Mouse (Mus musculus): ENCODE data around the gene Zbtb20.

Gene Zbtb20

DNA sequence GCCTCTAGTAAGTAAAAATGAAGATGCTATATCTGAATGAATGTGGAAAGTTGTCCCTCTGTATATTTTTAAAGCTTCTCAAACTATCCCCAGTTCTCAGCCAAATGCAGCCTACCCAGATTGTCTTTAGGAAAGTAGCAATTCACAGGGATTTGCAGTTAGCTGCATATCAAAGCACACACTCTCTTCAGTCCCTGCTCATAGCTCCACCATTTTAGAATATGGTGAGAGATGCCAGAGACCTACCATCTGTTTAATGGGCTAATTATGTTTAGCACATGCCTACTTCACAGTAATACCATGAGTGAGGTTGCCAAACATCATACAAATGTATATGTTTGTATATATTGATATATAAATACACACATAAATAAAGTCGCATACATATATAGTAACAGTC, 676.8 kb downstream of the Zbtb20 start:
- DNase-seq (ENCODE audit: low read depth, low spot score), result no peak

DNA sequence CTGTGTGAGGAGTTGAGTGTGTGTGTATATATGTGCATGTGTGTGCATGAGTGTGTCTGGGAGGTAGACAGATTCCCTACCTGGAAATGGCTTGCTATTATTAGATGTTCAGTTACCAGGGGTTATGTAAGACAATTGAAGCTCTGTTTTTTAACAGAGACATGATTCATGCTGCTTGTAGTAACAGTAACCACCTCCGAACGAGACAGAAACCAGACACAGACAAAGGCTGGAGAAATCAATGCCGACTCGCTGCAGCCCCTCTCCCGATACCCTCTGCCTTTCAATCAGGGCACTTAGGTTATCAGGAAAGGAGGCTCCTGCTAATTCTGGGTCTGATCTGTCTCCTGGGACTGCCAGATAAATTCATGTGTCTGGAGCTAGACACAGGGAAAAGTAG, 681.7 kb downstream of the Zbtb20 start:
- DNase-seq (ENCODE audit: low read depth, low spot score), result peak; percentile 69

DNA sequence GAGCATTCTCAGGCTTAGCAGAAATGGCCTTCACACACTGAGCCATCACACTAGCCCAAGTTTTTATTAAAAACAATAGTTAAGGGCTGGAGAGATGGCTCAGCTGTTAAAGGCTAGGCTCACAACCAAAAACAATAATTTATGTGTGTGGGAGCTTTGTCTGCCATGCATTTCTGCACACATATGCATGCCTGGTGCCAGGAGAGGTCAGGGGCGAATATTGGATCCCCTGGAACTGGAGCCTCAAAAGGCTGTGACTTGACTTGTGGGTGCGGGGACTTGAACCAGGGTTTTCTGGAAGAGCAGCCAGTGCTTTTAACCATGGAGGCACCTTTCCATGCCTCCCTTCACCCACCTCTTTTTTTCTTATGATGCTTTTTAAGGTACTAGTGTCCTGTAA, 685.6 kb downstream of the Zbtb20 start:
- DNase-seq (ENCODE audit: low read depth, low spot score), result no peak

DNA sequence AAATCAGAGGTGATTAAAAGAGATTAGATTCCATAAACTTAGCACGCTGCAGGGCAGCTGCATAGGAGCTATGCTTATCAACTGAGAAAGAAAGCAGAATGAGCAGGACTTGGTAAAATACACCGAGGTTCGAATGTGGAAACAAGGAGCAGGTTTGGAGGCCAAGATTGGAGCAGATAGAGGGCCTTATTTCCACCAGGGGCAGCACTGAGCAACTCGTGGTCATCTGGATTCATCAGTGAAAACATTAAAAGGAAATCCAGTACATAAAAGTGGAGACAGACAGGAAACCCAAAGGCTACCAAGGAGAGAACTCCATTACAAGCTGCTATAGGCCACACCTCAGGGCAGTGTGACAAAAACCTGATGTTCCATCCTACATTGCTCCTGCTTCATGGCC, 686.3 kb downstream of the Zbtb20 start:
- no peak for DNase-seq (ENCODE audit: low read depth, low spot score)

DNA sequence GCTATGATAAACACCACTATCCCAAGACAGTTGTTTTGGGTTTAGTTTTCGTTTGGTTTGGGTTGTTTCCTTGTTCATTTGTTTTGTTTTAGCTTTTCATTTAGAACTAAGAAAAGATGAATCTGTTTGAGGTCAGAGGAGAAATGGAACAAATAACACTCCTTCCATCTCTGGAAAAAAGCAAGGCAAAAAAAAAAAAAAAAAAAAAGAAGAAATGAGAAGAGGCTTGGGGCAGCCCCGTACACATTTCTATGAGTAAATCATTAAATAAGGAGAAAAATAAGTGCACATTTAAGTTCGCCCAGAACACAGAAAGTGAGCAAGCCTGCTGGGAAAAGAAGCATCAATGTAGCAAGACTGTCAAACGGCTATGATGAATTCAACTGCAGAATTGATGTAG, 690.2 kb downstream of the Zbtb20 start:
- DNase-seq (ENCODE audit: low read depth, low spot score), result no peak

DNA sequence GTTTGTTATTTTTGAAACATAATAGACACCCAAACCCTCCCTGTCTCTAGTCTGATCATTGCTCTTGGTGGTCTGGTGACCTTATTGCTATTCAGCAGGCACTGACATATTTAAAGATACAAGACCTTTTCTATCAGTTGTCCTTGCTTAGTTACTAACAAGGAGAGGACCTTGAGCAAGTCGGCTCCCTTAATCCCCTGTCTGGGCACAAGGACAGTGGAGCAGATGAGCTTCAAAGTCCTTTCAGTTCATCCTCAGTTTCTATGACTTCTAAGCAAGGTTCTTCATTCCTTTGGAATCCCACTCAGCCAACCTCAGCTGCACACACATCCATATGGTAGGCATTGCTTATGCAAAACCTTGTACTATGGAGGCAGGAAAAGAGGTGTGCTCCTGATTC, 690.8 kb downstream of the Zbtb20 start:
- no peak for DNase-seq (ENCODE audit: low read depth, low spot score)

DNA sequence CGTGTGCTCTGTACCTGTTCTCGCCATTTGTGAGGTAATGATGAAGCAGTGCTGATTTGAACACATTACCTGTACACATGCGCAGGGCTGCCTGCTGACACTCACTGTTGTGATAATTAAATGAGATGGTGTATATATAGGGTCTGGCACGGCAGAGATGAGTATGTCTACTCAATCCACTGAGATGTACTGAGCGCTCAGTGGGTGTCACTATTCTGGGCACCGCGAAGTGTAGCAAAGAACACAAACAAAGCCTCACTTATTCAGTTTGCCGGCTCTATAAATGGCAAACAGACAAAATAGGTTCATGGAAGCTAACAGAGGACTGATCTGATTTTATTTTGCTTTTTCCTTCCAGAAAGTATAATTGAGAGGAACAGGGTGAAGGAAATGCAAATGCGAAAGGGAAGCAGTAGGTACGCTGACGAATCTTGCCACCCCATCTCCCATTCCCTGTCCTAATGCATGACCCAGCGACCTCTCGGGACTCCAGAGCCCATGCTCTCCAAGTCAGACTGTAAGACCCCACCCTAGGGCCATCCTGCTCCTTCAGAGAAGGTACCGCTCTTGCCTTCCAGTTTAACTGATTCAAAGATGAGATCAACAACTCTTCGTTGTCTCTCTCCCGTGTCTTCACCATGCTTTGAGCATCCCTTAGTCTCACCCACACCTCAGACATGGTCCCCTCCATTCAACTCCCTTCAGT, 695.8 kb downstream of the Zbtb20 start:
- DNase-seq (ENCODE audit: low read depth, low spot score), result peak; percentile 57

DNA sequence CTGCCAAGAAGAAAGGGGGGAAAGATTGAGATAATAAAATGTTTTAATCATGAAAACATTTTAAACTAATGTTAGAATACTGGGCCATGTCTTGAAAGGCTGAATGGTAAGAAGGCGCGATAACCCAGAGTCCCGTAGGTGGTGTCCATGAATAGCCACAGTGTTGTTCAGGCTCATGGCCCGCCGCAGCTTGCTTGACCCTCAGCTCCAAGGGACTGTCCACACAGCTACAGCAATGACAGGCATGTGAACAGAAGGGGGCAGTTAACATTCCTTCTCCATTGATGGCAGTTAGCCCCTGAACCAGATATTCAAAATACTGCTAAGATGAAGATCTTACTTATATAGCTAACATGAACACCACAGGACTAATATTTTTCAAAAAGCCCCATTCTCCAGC, 696.5 kb downstream of the Zbtb20 start:
- DNase-seq (ENCODE audit: low read depth, low spot score), result no peak

DNA sequence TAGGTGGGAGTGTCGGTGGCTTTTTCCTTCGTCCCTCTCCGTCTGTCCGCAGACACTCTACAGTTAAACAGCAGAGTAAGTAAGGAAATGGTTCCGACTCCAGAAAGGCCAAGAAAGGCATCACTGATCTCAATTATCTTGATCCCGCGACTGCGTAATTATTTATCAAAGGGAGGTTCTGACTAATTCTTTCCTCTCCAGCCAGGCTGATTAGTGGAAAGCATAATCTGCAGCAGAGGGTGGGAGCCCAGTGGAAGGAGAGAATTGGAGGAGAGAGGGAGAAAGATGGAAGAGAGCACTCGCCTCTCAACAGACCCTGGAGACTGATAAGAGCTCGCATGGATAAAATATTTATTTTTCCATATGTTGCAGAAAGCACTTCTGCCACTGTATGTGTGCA, 697.1 kb downstream of the Zbtb20 start:
- peak; percentile 50 for DNase-seq (ENCODE audit: low read depth, low spot score)

DNA sequence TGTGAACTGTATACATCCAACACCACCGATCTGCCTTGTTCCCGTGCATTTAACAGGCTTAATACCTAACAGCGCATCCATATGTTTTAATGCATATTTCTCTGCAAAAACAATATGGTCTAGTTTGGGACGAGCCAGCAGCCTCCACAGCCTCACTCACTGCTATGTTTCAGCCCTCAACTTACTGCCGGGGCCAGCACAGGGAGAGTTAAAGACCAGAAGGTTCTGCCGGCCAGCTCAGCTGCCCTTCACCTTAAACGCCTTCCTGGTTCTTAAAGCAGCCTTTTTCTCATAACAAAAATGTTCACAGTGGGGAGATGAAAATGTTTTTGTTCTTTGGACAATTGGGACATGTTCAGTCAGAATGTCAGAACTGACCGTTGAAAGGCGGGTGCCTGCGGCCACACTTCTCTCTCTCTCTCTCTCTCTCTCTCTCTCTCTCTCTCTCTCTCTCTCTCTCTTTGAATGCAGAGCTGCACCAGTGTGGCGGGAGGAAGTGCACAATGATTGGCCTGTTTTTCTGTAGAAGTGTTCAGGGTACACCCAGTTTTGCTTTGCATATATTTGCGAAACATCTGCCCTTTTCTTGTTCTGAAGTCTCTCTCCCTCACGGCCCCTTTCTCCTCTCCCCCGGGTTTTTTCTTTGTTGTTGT, 697.6 kb downstream of the Zbtb20 start:
- peak; percentile 55 for DNase-seq (ENCODE audit: low read depth, low spot score)

DNA sequence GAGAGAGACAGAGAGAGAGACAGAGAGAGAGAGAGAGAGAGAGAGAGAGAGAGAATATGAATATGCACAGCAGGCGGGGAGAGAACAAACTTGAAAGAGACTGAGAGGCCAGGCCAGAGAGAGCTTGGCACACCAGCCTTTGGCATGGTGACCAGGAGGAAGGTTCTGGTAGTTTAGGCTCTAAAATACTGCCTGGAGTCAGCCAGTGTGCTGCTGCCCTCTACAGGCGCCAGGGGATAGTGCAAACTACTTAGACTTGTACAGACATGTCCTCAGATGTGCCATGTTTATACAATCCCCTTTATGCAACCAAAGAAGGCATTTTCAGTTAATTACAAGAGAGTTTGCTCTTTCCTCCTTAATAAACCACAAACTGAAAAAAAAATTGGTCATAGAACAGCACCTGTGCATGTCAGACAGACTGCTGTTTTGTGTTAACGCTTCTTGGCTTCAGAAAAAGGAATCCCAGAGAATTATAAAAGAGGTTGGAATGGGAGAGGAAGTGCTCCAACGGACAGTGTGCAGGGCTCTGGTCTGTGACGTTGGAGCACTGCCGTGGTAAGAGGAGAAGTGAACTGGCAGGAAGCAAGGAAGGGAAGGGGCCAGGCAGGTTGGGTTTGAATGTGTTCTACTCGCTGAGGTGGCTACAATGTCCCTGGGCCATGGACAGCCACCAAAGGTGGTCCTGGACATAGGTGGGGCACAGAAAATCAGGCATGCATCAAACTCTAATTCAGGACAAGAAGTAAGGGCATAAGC, 698.5 kb downstream of the Zbtb20 start:
- DNase-seq (ENCODE audit: low read depth, low spot score), result peak; percentile 97

DNA sequence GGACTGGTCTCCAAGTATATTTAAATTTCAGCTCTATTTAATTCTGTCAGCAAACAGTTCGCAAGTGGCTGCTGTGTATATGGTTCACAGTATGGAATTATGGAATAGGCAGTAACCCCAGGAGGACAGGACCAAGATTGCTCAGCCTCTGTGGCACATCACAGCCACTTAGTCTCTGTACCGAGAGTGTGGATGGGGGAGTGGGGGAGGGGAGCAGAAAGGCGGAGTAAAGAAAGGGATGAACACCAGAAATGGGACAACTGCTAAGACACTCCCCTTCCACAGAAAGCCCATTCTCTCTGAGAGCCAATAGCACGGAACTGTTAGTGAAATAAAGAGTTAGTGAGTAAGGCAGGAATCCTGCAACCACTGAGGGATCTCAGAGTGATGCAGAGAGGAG, 699.4 kb downstream of the Zbtb20 start:
- no peak for DNase-seq (ENCODE audit: low read depth, low spot score)

DNA sequence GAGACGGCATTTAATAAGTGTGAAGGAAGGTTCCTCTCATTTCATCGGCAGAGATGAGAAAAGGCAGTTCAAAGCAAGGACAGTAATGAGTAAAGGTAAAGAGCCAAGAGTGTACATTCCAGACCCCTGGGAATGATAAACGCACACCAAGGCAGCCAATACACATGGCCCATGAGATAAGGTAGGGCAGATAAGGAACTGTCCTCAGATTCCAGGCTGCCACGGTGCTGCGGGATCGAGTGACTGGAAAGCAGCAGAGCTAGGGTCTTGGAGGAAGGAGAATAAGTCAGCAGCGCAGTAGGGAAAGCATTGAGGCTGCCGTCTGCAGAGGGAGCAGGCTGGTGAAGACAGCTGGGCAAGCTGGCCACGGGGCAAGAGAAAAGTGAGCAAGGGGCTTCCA, 699.8 kb downstream of the Zbtb20 start:
- no peak for DNase-seq (ENCODE audit: low read depth, low spot score)

DNA sequence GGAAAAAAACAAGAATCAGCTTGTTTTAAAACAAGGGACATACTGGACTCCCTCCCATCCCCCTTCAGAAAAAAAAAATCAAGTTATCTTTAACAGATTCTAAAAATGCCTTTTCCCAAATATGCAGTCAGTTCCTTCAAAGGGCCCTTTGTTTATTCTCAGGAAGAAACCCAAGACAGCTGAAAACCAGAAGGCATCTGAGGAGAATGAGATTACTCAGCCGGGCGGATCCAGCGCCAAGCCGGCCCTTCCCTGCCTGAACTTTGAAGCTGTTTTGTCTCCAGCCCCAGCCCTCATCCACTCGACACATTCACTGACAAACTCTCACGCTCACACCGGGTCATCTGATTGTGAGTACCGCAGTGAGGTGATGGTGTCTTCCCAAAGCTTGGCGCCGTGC, 701.7 kb downstream of the Zbtb20 start:
- peak; percentile 77 for DNase-seq (ENCODE audit: low read depth, low spot score)

DNA sequence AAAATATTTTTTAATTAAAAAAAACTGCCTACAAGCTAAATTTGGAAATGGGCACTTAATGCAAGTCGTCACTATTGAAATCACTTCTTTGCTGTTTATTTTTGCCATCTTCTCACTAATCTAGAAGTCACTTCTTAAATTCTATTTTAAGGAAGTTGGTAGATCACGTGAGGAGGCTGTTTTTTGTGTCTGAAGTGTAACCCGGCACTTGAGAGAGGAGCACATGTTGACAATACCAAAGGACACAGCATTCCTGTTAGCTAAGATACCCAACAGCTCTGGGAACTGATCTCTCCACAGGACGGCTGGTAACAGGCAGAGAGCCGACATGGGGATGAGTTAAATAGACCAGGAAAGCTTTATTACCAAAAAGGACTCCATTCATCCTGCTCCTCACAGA, 702.7 kb downstream of the Zbtb20 start:
- no peak for DNase-seq (ENCODE audit: low read depth, low spot score)

DNA sequence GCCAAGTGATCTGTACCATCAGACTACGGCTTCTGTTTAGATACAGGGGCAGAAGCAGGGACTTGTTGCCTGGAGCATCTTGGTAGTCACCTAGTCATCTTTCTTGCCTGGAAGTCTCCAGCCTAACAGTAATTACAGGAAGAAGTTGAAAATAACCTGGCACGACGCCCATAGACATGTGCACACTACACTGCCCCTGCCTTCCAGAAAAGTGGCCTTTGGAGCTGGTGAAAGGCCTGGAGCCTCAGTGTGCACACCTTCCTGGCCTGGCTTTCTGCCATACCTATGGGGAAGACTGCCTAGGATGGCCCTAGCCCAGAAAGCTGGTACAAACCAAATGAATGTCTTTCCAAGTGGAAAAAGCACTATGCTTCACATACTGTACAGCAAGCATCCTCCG, 703.4 kb downstream of the Zbtb20 start:
- peak; percentile 89 for DNase-seq (ENCODE audit: low read depth, low spot score)

DNA sequence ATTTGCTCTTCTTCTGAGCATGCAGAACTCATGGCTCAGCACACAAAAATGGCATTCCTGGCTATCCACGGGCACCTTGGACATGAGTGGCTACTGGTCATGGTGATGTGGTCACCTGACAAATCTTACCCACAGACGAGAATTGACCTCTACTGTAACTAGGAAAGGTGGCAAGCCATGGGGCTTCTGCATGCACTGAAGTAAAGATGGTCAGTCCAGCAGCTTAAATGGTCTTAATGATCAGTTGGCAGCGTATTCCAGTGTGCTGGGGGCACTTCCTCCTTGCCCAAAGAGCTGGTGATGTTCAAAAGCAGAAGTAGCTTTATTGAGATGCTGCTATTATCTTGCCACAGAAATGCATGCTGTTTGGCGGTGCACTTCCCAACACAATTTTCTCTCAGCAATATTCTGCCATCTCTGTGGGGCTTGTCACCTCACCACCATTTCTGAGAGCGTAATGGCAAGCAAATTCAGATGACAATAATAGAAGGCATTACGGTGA, 704.7 kb downstream of the Zbtb20 start:
- DNase-seq (ENCODE audit: low read depth, low spot score), result no peak

DNA sequence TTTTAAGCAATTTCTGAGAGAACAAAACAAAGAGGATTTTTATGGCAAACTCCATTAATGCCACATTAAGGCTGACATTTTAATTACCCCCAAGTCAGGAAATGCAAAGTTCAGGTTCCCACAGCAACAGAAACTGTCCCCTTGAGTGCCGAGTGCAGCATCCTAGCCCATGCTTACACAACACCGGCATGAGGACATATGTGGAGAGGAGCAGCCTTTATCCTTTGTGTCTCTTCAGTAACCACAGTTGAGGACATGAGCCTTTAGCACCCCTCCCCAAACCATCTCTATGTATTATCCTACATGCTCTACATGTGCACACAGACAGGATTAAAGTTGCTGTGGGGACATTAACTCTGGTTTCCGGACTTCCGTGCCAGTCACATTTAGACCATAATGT, 705.9 kb downstream of the Zbtb20 start:
- DNase-seq (ENCODE audit: low read depth, low spot score), result no peak

DNA sequence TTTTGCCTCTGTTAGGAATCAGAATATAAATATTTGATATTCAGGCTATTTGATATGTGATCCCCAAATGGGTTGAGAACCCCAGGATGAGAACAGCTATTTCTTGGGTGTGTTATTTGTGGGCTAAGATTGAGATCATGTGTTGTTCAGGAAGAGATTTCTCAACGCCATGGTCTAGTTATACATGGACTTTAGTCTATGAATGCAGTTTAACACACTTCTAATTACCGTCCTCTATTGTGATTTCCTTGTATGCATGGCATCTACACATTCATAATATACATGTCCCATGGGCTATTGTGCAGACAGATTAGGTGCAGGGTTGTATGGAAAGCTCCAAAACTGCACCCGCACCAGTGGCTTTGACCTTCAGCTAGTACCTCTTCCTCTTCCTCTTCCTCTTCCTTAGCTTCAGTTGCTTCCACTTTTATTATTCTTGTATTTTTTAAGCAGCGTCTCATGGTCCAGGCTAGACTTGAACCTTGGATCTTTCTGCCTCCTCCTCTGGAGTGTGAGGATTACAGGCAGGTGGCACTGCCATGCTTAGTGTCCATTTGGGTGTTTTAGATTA, 711.3 kb downstream of the Zbtb20 start:
- no peak for DNase-seq (ENCODE audit: low read depth, low spot score)

DNA sequence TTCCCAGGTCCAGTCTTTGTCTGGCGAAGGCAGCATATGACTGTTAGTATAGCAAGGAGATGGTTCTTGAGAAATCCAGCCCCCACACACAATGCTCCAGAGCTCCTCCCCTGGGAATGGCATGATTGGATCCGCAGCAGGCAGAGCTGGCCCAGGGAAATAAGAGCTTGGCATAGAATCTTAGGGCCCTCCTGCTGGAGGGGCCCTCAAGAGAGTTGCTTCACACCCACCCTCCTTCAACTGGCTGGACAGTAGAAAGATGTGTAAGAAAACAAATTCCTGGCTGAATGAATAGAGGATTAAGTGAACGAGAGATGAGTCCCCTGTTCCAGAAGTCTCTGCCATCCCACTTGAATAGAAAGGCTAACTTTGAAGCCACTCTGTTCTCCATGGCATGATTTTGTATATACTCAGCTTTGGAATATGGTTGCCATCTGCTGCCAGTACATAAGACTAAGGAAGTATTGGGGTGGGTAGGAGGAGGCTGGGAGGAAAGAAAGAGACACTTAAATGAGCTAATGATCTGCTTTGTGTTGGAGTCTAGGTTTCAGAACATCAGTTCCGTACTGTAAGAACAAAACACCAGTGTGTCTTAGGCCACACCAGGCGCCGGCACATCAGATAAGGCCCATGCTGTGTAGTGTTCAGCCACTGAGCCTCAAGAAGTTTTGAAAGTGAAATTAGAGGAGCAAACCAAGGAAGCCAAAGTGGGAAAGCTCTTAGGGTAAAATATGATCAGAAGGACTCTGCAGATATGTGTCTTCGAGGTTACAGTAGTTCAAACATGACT, 715.2 kb downstream of the Zbtb20 start:
- DNase-seq (ENCODE audit: low read depth, low spot score), result no peak

DNA sequence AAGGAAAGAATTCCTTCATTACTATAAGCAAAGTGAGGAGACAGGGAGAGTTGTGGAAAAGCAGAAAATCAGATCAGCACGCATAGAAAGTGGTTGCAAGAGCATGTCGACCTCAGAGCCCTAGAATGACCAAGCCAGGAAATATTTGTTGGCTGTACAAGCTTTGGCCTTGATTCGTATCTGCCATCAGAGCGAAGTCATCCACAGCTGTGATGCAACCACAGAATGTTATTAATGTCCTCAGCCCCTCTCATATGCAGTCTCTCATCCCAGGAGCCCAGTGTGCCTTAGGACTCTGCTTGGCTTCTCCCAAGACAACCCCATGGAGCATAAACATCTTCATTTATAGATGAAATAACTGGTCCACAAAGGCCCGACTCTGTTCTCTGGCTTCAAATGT, 716.4 kb downstream of the Zbtb20 start:
- no peak for DNase-seq (ENCODE audit: low read depth, low spot score)

DNA sequence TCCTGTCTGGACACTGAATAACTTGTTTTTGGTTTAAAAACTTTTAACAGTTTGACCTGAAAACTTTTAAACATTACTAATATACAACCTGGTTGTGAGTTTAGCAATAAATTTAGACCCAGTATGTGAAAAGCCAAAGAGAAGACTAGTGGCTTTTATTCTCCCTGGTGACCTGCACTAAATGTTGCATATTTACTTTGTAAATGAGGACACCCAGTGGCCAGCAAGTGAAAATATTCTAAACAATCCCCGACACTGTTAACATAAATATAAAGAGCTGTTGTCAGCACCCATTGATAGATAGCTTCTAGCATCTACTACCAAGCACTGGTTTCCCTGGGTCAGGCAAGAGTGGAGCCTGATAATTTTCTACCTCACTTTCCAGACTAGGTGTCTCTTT, 717.1 kb downstream of the Zbtb20 start:
- DNase-seq (ENCODE audit: low read depth, low spot score), result peak; percentile 66
